Mouse (Mus musculus): ENCODE results near the gene Gimap7. TPM values are rescaled to one million over a fixed set of nuclear protein-coding genes. Genes with fewer than 3 reads are reported as not detected.
"Not testable (repeated sequence)": the region's sequence is repeated elsewhere in the genome, so short reads cannot be mapped to it uniquely, and the experiment has no call there.

Gimap7 gene
- polyA plus RNA-seq, 1 experiment from 2014 or later = 0.30 TPM

GRCm38 (mm10) chr6:48681472-48682090, 36.8 kb upstream of the Gimap7 start:
- no peaks in the 10 kb centered on the region for H3K9me3 ChIP-seq
- H3K4me1 ChIP-seq (replicated peaks) = no peaks in the 10 kb centered on the region
- 63% methylated on average over 3 of the region's 3 CpGs for WGBS
- no peak overlapping the region for H3K27ac ChIP-seq
- no peak overlapping the region for H3K9ac ChIP-seq
- no peak for ATAC-seq
- H3K36me3 ChIP-seq = no peaks in the 10 kb centered on the region
- no peaks in the 10 kb centered on the region for H3K27me3 ChIP-seq (replicated peaks)
- H3K4me2 ChIP-seq (replicated peaks) = no peak overlapping the region
- no peak overlapping the region for H3K4me3 ChIP-seq (replicated peaks)

DNA sequence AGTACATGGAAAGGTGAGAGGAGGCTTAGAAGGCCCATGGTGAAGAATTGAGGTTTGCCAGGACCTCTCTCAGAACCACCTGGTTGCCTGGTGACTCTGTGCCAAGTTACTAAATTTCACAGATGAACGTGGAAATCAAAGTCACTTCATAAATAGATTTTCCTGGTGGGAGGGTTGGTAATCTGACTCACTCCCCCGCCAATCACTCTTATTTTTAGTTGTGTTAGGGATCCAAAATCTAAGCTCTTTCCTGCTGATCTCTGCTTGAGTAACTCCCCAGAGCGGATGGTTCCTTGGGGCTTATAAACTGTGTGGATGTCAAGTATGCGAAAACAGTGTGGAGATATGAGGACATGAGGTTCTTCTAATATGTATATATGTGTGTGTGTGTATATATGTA, 36.1 kb upstream of the Gimap7 start:
- WGBS = 79% methylated on average over 4 of the region's 4 CpGs
- Histone ChIP-seq H3K27ac (no peak overlapping the region), H3K36me3 (no peaks in the 10 kb centered on the region)

GRCm38 (mm10) chr6:48683263-48683821, 35.1 kb upstream of the Gimap7 start:
- H3K4me1 ChIP-seq (replicated peaks); H3K4me3 ChIP-seq (replicated peaks); H3K9me3 ChIP-seq; H3K4me2 ChIP-seq (replicated peaks); H3K36me3 ChIP-seq; ATAC-seq; H3K27me3 ChIP-seq (replicated peaks); H3K27ac ChIP-seq; H3K9ac ChIP-seq: not testable (repeated sequence)
- WGBS = 97% methylated on average over 4 of the region's 4 CpGs

More for the DNA sequence above, 36.1 kb upstream of the Gimap7 start:
- no peak overlapping the region for H3K4me3 ChIP-seq (replicated peaks)
- H3K9ac ChIP-seq = no peak overlapping the region
- ATAC-seq = no peak
- H3K4me2 ChIP-seq (replicated peaks) = no peak overlapping the region
- no peaks in the 10 kb centered on the region for H3K4me1 ChIP-seq (replicated peaks)
- no peaks in the 10 kb centered on the region for H3K27me3 ChIP-seq (replicated peaks)
- H3K9me3 ChIP-seq = no peaks in the 10 kb centered on the region

DNA sequence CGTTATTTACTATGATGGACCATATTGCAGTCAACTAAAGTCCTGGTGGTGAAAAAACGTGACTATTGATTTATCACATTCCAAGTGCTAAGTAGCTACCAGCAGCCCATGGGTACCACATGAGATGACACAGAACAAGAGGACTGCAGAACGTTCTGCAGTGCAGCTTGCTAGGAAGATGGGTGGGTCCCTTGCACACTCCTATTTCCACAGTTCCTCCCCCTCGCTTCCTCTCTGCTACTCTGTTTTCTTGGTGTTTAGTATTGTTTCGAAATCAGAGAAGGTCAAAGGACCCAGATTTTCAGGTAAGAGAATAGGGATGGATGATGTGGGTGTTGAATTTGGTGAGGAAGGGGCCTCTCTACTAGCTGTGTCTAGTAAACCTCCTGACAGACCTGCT, 34.1 kb upstream of the Gimap7 start, which contains the start of gene Gimap4:
Gene Gimap4, plus strand, starts transcription at position 231 of the 400 bp plus-strand sequence.
- Histone ChIP-seq H3K4me1 (replicated peaks) (no peaks in the 10 kb centered on the region), H3K36me3 (no peaks in the 10 kb centered on the region), H3K9me3 (no peaks in the 10 kb centered on the region), H3K9ac (no peak within 1 kb of the TSS), H3K4me3 (replicated peaks) (no peak within 1 kb of the TSS), H3K4me2 (replicated peaks) (no peak within 1 kb of the TSS; the same call in 1 of the 2 replicates), H3K27ac (no peak within 1 kb of the TSS), H3K27me3 (replicated peaks) (no peaks in the 10 kb centered on the region)
- ATAC-seq = no peak
- WGBS = 59% methylated on average over 5 of the region's 5 CpGs

- Histone ChIP-seq H3K27ac (no peak overlapping the region), H3K36me3 (no peaks in the 10 kb centered on the region), H3K27me3 (replicated peaks) (no peaks in the 10 kb centered on the region), H3K9me3 (no peaks in the 10 kb centered on the region), H3K9ac (no peak overlapping the region), H3K4me1 (replicated peaks) (no peaks in the 10 kb centered on the region), H3K4me3 (replicated peaks) (no peak overlapping the region), H3K4me2 (replicated peaks) (no peak overlapping the region; the same call in 1 of the 2 replicates)
- ATAC-seq = no peak
- 62% methylated on average over 4 of the region's 4 CpGs for WGBS
Measured at GRCm38 (mm10) chr6:48684806-48685205, 33.6 kb upstream of the Gimap7 start.

DNA sequence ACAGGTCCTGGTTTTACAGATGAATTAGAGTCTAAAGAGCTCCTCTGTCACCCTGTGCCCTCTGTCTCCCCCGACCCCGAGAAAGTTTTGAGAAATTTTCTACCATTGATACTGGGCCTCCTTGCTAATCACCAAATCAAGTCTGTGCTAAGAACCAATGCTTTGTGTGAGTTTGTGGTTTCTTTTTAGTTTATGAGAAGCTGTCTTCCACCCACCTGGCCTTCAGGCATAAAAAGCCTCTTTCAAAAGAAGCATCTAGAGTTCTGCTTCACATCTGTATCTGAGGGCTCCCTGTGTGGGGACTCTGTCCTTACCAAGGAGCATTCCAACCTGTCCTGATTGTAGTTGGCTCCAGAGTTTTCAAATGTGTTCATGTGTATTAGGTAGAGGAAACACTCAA, 33.2 kb upstream of the Gimap7 start:
- Histone ChIP-seq H3K36me3 (no peaks in the 10 kb centered on the region), H3K4me3 (replicated peaks) (no peak overlapping the region), H3K4me1 (replicated peaks) (no peaks in the 10 kb centered on the region), H3K27ac (no peak overlapping the region), H3K27me3 (replicated peaks) (no peaks in the 10 kb centered on the region), H3K9me3 (no peaks in the 10 kb centered on the region), H3K9ac (no peak overlapping the region), H3K4me2 (replicated peaks) (no peak overlapping the region)
- ATAC-seq = no peak
- WGBS = 91% methylated on average over 2 of the region's 2 CpGs

DNA sequence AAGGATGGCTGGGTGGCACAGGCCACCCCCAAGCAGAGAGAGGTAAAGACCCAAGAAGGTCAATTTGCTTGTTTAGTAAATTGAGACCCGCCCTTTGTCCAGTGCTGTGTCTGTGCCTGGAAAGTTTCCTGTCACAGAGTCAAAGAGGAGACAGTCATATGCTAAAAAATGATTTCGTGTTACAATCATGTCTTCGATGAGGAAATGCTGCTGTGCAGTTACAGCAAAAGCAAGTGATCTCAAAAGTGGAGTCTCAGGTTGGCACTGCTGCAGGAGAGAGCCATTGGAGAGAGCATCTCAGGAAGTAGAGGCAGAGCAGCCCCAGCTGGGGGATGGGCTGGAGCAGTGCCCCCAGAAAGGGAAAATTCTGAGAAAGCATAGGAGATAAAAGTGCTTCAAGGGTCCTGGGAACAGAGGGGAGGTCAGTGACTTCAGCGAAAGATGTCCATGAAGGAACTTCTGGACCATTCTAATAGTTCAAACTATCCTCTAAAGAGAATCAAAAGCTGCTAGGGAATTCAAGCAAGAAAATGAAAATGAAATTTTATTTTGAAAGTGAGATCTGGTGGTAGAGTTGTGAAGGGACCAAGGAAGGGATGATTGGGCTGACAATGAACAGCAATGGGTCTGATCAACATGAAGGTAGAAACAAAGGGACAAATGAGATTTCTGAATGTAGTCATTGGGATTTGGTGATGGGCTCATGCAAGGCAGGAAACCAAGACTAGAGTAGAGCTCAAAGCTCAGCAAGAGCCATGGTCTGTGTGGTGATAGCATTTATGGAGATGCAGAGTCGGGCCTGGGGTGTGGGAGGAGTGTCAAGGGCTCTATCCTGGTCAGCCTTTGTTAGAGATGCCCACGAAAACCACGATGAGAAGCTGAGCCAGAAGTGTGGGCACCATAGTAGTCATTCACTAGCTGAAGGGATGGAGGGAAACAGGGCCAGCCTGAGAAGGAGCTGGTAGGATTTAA, 32.4 kb upstream of the Gimap7 start:
- Histone ChIP-seq H3K27me3 (replicated peaks) (no peaks in the 10 kb centered on the region), H3K4me1 (replicated peaks) (no peaks in the 10 kb centered on the region), H3K4me2 (replicated peaks) (no peak overlapping the region), H3K9ac (no peak overlapping the region), H3K4me3 (replicated peaks) (no peak overlapping the region), H3K27ac (no peak overlapping the region), H3K9me3 (no peaks in the 10 kb centered on the region), H3K36me3 (no peaks in the 10 kb centered on the region)
- no peak for ATAC-seq
- WGBS = 80% methylated on average over 7 of the region's 7 CpGs

DNA sequence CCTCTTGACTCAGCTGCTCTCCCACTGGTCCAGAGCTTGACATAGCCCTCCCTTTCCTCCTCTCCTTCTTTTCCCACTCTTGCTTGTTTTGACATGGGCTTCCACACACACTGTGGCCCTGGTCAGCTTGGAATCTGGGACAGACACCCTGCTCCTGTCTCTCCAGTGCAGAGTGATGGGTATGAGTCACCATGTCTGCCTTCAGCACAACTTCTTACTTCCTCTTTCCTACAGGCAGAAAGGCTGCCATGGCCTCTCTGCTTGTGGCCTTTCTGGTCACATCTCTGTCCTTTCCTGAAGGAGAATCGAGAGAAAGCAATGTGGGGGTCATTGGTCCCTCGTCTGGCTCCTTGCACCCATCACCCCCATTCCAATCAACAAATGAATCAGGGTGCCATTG, 31.3 kb upstream of the Gimap7 start:
- H3K27me3 ChIP-seq (replicated peaks) = no peaks in the 10 kb centered on the region
- H3K4me3 ChIP-seq (replicated peaks) = no peak overlapping the region
- H3K27ac ChIP-seq = no peak overlapping the region
- H3K9ac ChIP-seq = no peak overlapping the region
- no peaks in the 10 kb centered on the region for H3K36me3 ChIP-seq
- WGBS = 68% methylated on average over 2 of the region's 2 CpGs
- no peaks in the 10 kb centered on the region for H3K4me1 ChIP-seq (replicated peaks)
- no peak overlapping the region for H3K4me2 ChIP-seq (replicated peaks)
- H3K9me3 ChIP-seq = no peaks in the 10 kb centered on the region
- no peak for ATAC-seq

GRCm38 (mm10) chr6:48689320-48689719, 29.1 kb upstream of the Gimap7 start:
- H3K4me3 ChIP-seq (replicated peaks) = no peak overlapping the region
- ATAC-seq = no peak
- no peaks in the 10 kb centered on the region for H3K27me3 ChIP-seq (replicated peaks)
- no peak overlapping the region for H3K27ac ChIP-seq
- no peaks in the 10 kb centered on the region for H3K9me3 ChIP-seq
- H3K9ac ChIP-seq = no peak overlapping the region
- no peaks in the 10 kb centered on the region for H3K36me3 ChIP-seq
- H3K4me2 ChIP-seq (replicated peaks) = no peak overlapping the region
- 78% methylated on average over 2 of the region's 2 CpGs for WGBS
- no peaks in the 10 kb centered on the region for H3K4me1 ChIP-seq (replicated peaks)

DNA sequence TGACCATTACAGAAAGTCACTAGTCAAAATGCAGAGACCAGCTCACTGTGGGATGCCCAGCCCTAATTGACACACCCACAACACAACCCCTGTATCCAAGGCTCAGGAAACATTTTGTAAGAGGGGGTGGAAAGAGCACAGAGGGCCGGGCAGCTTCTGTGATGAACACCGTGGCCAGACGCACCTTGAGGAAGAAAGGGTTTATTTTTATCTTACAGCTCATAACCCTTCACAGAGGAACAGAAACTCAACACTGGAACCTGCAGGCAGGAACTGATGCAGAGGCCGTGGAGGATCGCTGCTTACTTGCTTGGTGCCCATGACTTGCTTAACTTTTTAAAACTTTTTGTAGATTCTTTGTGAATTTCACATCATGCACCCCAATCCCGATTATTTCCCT, 25.5 kb upstream of the Gimap7 start:
- no peaks in the 10 kb centered on the region for H3K27me3 ChIP-seq (replicated peaks)
- H3K27ac ChIP-seq = no peak overlapping the region
- H3K36me3 ChIP-seq = no peaks in the 10 kb centered on the region
- 83% methylated on average over 6 of the region's 6 CpGs for WGBS
- no peaks in the 10 kb centered on the region for H3K4me1 ChIP-seq (replicated peaks)
- no peak overlapping the region for H3K4me3 ChIP-seq (replicated peaks)
- H3K9ac ChIP-seq = no peak overlapping the region
- no peaks in the 10 kb centered on the region for H3K9me3 ChIP-seq
- ATAC-seq = no peak
- H3K4me2 ChIP-seq (replicated peaks) = no peak overlapping the region

DNA sequence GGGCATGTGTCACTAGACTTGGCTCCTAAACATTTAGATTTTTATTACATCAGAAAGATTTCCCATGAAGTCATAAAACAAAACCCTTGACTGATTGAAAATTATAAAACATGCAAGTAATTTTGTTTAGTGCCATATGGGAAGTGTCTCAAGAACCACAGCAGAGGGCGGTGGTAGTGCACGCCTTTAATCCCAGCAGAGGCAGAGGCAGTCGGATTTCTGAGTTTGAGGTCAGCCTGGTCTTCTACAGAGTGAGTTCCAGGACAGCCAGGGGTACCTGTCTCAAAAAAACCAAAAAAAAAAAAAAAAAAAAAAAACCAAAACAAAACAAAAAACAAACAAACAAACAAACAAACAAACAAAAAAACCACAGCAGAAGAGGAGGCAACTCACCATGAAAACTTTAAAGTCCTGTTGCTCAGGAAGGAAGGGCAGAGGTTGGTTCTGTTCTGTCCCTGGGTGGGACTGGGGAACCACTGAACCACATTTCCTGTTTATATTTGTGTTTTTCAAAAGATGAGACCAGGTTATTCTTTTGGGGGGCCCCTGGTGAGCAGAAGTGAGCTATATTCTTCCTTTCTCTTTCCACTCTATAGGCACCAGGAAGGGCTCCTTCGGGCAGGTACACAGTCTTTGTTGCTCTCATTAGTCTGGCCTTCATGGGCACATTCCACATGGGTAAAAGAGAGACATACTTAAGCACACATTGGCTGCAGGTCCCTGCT, 21.4 kb upstream of the Gimap7 start:
- Histone ChIP-seq H3K4me1 (replicated peaks) (no peaks in the 10 kb centered on the region), H3K36me3 (no peaks in the 10 kb centered on the region), H3K9ac (no peak overlapping the region), H3K9me3 (no peaks in the 10 kb centered on the region), H3K27ac (no peak overlapping the region), H3K4me3 (replicated peaks) (no peak overlapping the region), H3K4me2 (replicated peaks) (no peak overlapping the region), H3K27me3 (replicated peaks) (no peaks in the 10 kb centered on the region)
- ATAC-seq = no peak
- 85% methylated on average over 4 of the region's 4 CpGs for WGBS

DNA sequence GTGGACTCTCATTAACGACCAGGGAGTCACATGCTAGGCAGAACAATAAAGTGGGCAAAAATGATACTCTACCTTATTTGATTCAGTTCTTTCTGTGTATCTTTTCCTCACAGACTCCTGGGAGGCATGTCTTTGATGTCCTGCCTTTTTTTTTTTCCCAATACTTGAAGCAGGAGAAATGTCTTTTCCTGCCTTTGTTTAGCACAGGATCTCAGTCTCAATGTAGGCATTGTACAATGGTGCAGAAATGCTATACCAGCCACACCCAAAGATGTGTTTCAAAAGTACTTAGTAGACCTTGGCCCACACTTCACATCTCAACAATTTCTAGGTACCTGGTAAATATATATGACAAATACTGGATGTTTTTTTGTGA, 20.9 kb upstream of the Gimap7 start:
- H3K4me3 ChIP-seq (replicated peaks) = no peak overlapping the region
- no peaks in the 10 kb centered on the region for H3K27me3 ChIP-seq (replicated peaks)
- 49% methylated on average over 1 of the region's 1 CpGs for WGBS
- no peaks in the 10 kb centered on the region for H3K4me1 ChIP-seq (replicated peaks)
- H3K27ac ChIP-seq = no peak overlapping the region
- H3K9ac ChIP-seq = no peak overlapping the region
- ATAC-seq = no peak
- H3K9me3 ChIP-seq = no peaks in the 10 kb centered on the region
- no peak overlapping the region for H3K4me2 ChIP-seq (replicated peaks)
- no peaks in the 10 kb centered on the region for H3K36me3 ChIP-seq
